20 mouse cellular contexts compared by ENCODE assay signal in the genomic region with DNA sequence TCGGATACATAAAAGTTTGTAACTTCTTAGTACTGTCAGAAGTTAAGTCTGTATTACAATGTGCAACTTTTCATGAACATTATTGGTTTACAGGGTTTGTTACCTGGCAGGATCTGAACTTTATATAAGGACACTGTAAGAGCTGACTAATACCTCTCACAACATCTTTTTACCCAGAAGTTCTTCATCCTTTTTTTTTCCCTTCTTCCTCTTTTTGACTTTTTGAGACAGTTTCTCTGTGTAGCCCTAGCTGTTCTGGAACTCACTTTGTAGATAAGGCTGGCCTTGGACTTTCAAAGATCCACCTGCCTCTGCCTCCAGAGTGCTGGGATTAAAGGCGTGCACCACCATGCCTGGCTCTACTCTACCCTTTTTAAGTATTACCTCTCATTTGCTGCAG.
"Had no signal": no experiment of that assay in that cellular context is flagged by ENCODE, and none has a peak within 500 bp of the region (broad histone marks: within the 10 kb centered on the region; RNA-seq: fewer than 3 reads in every experiment).

No protein-coding gene starts in this region.

- H3K9ac ChIP-seq: liver, postnatal 0 days; lung, embryonic 15.5 days; midbrain, embryonic 13.5 days; midbrain, embryonic 15.5 days; neural tube, embryonic 13.5 days; neural tube, embryonic 15.5 days; stomach, embryonic 15.5 days had no signal

- ATAC-seq: liver, postnatal 0 days; lung, postnatal 0 days; midbrain, embryonic 13.5 days; midbrain, embryonic 15.5 days had no signal

- DNase-seq: liver, postnatal 0 days; lung, adult 2 months; lung, postnatal 14 days; lung, postnatal 36 days; right cerebral cortex, postnatal 14 days; thymus, adult 2 months; thymus, postnatal 25 days; thymus, postnatal 4 days had no signal

- H3K4me2 ChIP-seq: lung, embryonic 15.5 days; midbrain, embryonic 11.5 days; midbrain, embryonic 13.5 days; midbrain, embryonic 15.5 days; neural tube, embryonic 13.5 days; neural tube, embryonic 15.5 days; stomach, embryonic 15.5 days had no signal

- H3K36me3 ChIP-seq: midbrain, embryonic 15.5 days; neural tube, embryonic 15.5 days; stomach, embryonic 15.5 days had no signal

- H3K4me1 ChIP-seq: lung, embryonic 15.5 days; stomach, embryonic 15.5 days had no signal

- H3K27me3 ChIP-seq: lung, embryonic 15.5 days; megakaryocyte, embryonic 14.5 days; midbrain, embryonic 13.5 days; midbrain, embryonic 15.5 days; neural tube, embryonic 13.5 days; neural tube, embryonic 15.5 days; stomach, embryonic 15.5 days had no signal

- H3K27ac ChIP-seq: lung, embryonic 15.5 days; macrophage; midbrain, embryonic 13.5 days; midbrain, embryonic 15.5 days; neural tube, embryonic 13.5 days; neural tube, embryonic 15.5 days; stomach, embryonic 15.5 days; stomach, postnatal 0 days had no signal

- H3K9me3 ChIP-seq: lung, embryonic 15.5 days; midbrain, embryonic 13.5 days; midbrain, embryonic 15.5 days; neural tube, embryonic 13.5 days; neural tube, embryonic 15.5 days; stomach, embryonic 15.5 days had no signal

- H3K4me3 ChIP-seq: lung, embryonic 15.5 days; megakaryocyte, embryonic 14.5 days; midbrain, embryonic 13.5 days; midbrain, embryonic 15.5 days; myocyte; neural tube, embryonic 13.5 days; neural tube, embryonic 15.5 days; stomach, embryonic 15.5 days had no signal
